12 mouse cellular contexts compared by ENCODE assay signal in the genomic region with DNA sequence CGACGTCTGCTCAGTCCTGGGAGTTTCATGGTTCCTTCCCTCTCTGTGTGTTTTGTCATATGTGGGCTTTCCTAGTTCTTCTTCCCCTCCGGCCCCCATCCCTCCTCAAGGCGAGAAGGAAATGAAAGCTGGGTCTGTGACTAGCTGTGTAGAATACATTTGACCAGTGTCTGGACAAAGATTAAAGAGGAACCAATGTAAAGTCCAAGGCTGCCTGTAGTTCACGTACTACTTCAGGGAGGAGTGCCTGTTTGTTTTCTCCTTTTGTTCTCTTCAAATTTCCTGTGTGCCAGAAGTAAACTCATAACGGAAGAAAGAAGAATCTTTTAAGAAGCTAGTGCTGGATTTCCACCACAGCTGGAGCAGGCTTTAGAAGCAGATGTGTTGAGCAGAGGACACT. TPM values are rescaled to one million over a fixed set of nuclear protein-coding genes. Genes with fewer than 3 reads are reported as not detected.
A peak's percentile ranks its signal among the peaks of the same experiment; 100 is the strongest.
DNase-seq lines count a peak whose midpoint lies in the region; ATAC-seq and TF ChIP-seq lines count a peak whose summit lies in the region.
"Had no signal": no experiment of that assay in that cellular context is flagged by ENCODE, and none has a peak within 500 bp of the region (broad histone marks: within the 10 kb centered on the region; RNA-seq: fewer than 3 reads in every experiment).

No protein-coding gene starts in this region.

- no peaks in the 10 kb centered on the region for H3K27me3 ChIP-seq in kidney, adult 2 months (replicated peaks; ENCODE audit: control insufficient read depth, insufficient read depth, low read length)
- no peaks in the 10 kb centered on the region for H3K27me3 ChIP-seq in kidney, embryonic 16.5 days (ENCODE audit: insufficient read depth, low read length)
- H3K27me3 ChIP-seq in spleen, adult 2 months (ENCODE audit: control insufficient read depth, insufficient read depth, low read length): no peaks in the 10 kb centered on the region
- peaks cover 29% of the 10 kb centered on the region for H3K27me3 ChIP-seq in megakaryocyte, embryonic 14.5 days (replicated peaks)

- no peaks in the 10 kb centered on the region for H3K9me3 ChIP-seq in kidney, embryonic 16.5 days (ENCODE audit: low read length)
- no peaks in the 10 kb centered on the region for H3K9me3 ChIP-seq in megakaryocyte, embryonic 14.5 days

- TF ChIP-seq CTCF in kidney, adult 2 months (conservative IDR thresholded peaks at IDR 0.05; ENCODE audit: insufficient read depth, insufficient read length, low read depth, low read length): no peak
- no peak for TF ChIP-seq CTCF in spleen, adult 2 months (IDR thresholded peaks at IDR 0.05; ENCODE audit: extremely low read depth, insufficient read depth, insufficient read length, insufficient replicate concordance)

- no peaks in the 10 kb centered on the region for H3K4me1 ChIP-seq in kidney, adult 2 months (ENCODE audit: control insufficient read depth, insufficient read depth, low read length)
- H3K4me1 ChIP-seq in kidney, embryonic 16.5 days (ENCODE audit: insufficient read depth, low read length): no peaks in the 10 kb centered on the region
- peaks cover 9% of the 10 kb centered on the region; the same call in 1 of the 2 replicates for H3K4me1 ChIP-seq in spleen, adult 2 months (ENCODE audit: control insufficient read depth, insufficient read depth, insufficient read length)
- no peaks in the 10 kb centered on the region; the same call in 1 of the 2 replicates for H3K4me1 ChIP-seq in megakaryocyte, embryonic 14.5 days

- no peak overlapping the region for H3K27ac ChIP-seq in kidney, adult 2 months (ENCODE audit: insufficient read depth, low read depth, low read length)
- H3K27ac ChIP-seq in kidney, embryonic 16.5 days (ENCODE audit: low read length): no peak overlapping the region
- peak overlapping the region; percentile 50 for H3K27ac ChIP-seq in spleen, adult 2 months (ENCODE audit: insufficient read depth, low read length)
- H3K27ac ChIP-seq: liver, embryonic 14.5 days had no signal

- no peak overlapping the region for H3K4me3 ChIP-seq in kidney, adult 2 months (ENCODE audit: insufficient read depth, low read depth, low read length)
- no peak overlapping the region for H3K4me3 ChIP-seq in kidney, embryonic 16.5 days (ENCODE audit: low read length)
- H3K4me3 ChIP-seq in spleen, adult 2 months (ENCODE audit: extremely low read depth, insufficient read depth, insufficient read length): peak overlapping the region; percentile 20; the same call in 1 of the 2 replicates
- peak overlapping the region; percentile 28 for H3K4me3 ChIP-seq in megakaryocyte, embryonic 14.5 days (replicated peaks)

- DNase-seq in kidney, adult 2 months: peak; percentile 5
- no peak for DNase-seq in spleen, adult 2 months (ENCODE audit: low read depth in 1 of 2, low spot score in 2 of 2)
- DNase-seq in spleen, adult 18-20 months: no peak
- peak; percentile 40 for DNase-seq in thymus, postnatal 4 days
- no peak for DNase-seq in cerebellum, postnatal 36 days
- DNase-seq: gastrocnemius, postnatal 25 days; kidney, postnatal 10 days; retina, postnatal 1 day had no signal

- no peak for ATAC-seq in kidney, embryonic 16.5 days (ENCODE audit: low FRiP score, low TSS enrichment)

- no peak overlapping the region for H3K4me2 ChIP-seq in kidney, embryonic 16.5 days (replicated peaks; ENCODE audit: low read depth, low read length)

- H3K36me3 ChIP-seq in kidney, adult 2 months (ENCODE audit: control insufficient read depth, insufficient read depth, low read length): no peaks in the 10 kb centered on the region
- H3K36me3 ChIP-seq in kidney, embryonic 16.5 days (ENCODE audit: insufficient read depth, low read length): no peaks in the 10 kb centered on the region
- no peaks in the 10 kb centered on the region for H3K36me3 ChIP-seq in spleen, adult 2 months (ENCODE audit: control insufficient read depth, insufficient read depth, low read length)
- no peaks in the 10 kb centered on the region for H3K36me3 ChIP-seq in megakaryocyte, embryonic 14.5 days (replicated peaks; ENCODE audit: low read length)

- 53% methylated on average over 6 of the region's 6 CpGs for WGBS in kidney, adult 2 months
- whole genome bisulfite sequencing in kidney, embryonic 16.5 days: 46% methylated on average over 6 of the region's 6 CpGs
- 9% methylated on average over 6 of the region's 6 CpGs for WGBS in spleen, adult 2 months

- no peak overlapping the region for H3K9ac ChIP-seq in kidney, embryonic 16.5 days (replicated peaks; ENCODE audit: low read length)
- H3K9ac ChIP-seq: liver, embryonic 14.5 days had no signal

- TF ChIP-seq POLR2A in kidney, adult 2 months (IDR thresholded peaks at IDR 0.05; ENCODE audit: low read depth, low read length): no peak
- TF ChIP-seq POLR2A in spleen, adult 2 months (IDR thresholded peaks at IDR 0.05; ENCODE audit: low read depth, low read length): no peak

RNA-seq across cellular contexts. Expression of gene Cxcr6, which starts 36.7 kb away (rescaled TPM):
- polyA plus RNA-seq in kidney, adult 2 months (2012; rRNA removed): 0.56 and 1.4 TPM in 2 replicates
- polyA plus RNA-seq in kidney, embryonic 16.5 days (2015; fragmentation: Nextera tagmentation; extraction: Ambion mirVana): 0.30 and 0.54 TPM in 2 replicates
- 4.2 and 5.2 TPM in 2 replicates for polyA plus RNA-seq in spleen, adult 2 months (2012; rRNA removed)
- not detected in 2 replicates for polyA plus RNA-seq in megakaryocyte, embryonic 14.5 days (2012; ENCODE audit: insufficient read depth, low replicate concordance)
- polyA plus RNA-seq: cortical plate, adult 2 months had no signal

RNA-seq across cellular contexts. Expression of gene Lztfl1, which starts 52.0 kb away (rescaled TPM):
- 4.5 and 5.3 TPM in 2 replicates for polyA plus RNA-seq in kidney, adult 2 months (2012; rRNA removed)
- polyA plus RNA-seq in kidney, embryonic 16.5 days (2015; fragmentation: Nextera tagmentation; extraction: Ambion mirVana): 48.1 and 48.4 TPM in 2 replicates
- 1.00 and 1.4 TPM in 2 replicates for polyA plus RNA-seq in spleen, adult 2 months (2012; rRNA removed)
- 2.3 TPM in 1 of 2 replicates, not detected in the other for polyA plus RNA-seq in megakaryocyte, embryonic 14.5 days (2012; ENCODE audit: insufficient read depth, low replicate concordance)

Comparison
In these comparisons a context has a peak if more than half of its experiments do, and no peak if none do; other contexts are left out.
1. DNase-seq: peak in kidney, adult 2 months (single experiment) and thymus, postnatal 4 days (single experiment); none in spleen, adult 2 months (0 of 2), spleen, adult 18-20 months (0 of 2) and cerebellum, postnatal 36 days (0 of 2).
2. H3K4me3 ChIP-seq: peak in spleen, adult 2 months (single experiment) and megakaryocyte, embryonic 14.5 days (single experiment); none in kidney, adult 2 months (single experiment) and kidney, embryonic 16.5 days (single experiment).